Mouse (Mus musculus): Measurements from ENCODE around the gene Cort.

Gene Cort

DNA sequence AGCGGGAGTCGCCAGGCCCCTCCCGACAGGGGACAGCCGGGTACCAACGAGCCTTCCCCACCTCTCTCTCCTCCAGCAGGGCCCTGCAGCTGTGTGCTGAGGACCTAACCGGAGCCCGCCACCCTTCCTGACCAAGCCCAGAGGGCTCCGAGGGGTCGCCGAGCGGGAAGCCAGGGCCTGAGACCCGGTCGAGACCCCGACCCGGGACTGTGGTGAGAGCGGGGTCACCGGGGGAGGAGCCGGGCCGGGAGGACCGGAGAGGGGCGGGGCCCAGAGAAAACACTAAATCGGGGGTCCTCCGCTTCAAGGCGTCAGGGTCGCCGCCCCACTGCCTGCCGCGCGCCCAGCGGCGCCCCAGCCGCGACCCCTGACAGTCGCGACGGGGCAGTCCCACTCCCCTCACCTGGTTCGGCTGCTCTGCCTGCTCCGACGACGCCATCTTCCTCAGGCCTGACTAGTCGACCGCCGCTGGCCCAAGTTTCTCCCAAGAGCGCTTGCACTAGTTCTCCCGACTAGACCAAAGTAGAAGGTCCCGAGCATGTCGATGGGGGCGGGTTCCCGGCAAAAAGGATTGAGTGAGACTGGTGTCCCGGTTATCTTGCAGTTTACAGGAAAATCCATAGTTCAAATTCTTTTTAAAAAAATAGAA, 27.1 kb downstream of the Cort start, which contains the start of gene Pex14:
Gene Pex14 (minus strand): TSS at position 508 of the 649 bp plus-strand sequence.
- peak; percentile 52 for DNase-seq (ENCODE audit: extremely low spot score, low read depth, low spot score)

DNA sequence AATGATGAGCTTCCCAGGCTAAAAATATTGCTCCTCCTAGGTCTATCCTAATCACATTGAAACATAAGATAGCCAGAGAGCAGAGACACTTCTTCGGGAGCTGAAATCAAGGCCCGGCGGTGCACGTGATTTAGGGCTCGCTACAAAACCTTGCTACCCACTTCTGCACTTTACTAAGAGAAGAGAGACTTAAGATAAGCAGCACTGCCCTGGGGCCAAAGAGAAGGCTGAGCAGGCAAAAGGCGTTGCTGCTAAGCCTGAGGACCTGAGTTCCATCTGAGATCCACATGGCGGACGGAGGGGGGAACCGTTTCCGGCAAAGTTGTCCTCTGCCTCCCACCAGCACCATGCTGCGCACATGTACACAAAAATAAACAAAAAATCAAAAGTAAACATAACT, 28.0 kb downstream of the Cort start:
- no peak for DNase-seq (ENCODE audit: extremely low spot score, low read depth, low spot score)

DNA sequence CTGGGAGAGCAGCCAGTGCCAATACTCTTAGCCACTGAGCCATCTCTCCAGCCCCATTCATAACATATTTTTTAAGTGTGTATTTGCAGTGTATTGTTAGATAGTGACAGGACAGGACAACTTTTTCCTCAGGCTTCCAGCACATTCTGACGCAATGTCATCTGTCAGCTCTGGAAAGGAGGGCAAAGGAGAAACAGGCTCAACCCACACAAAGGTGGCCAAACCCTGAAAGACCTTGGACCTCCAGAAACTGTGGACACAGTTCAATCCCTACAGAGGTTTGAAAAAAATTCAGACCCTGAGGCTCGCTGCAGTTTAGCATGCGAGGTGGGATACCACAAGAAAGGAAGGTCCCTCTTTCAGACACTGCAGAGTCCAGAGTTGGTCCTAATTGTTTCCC, 28.6 kb downstream of the Cort start:
- no peak for DNase-seq (ENCODE audit: extremely low spot score, low read depth, low spot score)

DNA sequence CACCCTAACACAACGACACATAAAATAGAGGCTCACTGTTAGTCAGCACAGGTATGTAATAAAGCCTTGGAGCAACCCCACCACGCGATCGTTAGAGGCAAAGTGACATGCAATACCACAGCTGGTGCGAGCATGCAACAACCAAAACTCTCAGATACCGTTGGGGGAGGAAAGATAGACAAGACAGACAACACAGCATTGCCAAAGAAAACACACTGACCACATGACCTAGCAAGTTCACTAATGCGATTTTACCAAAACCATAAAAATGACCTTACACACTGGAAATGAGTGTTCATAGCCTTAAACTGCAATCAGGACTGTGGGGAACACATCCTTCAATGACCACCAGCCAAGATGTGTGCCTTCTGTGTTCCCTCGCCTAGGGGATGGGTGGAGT, 35.2 kb downstream of the Cort start:
- no peak for DNase-seq (ENCODE audit: extremely low spot score, low read depth, low spot score)

DNA sequence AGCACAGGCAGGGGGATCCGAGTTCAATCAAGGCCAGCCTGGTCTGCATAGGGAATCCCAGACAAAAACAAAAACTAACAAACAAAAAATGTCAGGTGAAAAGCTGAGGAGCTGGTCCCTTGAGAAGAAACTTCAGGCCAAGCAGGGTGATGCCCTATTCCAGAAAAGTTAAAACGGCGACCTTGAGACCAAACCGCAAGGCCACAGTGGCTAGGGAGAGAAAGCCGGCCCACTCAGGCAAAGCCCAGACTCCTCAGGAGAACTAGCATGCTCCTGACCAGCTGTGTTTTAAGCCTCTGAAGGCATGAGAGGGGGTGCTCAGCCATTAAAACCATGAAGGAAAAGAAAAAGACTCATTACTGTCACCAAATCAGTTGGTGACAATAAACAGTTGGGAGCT, 41.2 kb downstream of the Cort start:
- no peak for DNase-seq (ENCODE audit: extremely low spot score, low read depth, low spot score)

DNA sequence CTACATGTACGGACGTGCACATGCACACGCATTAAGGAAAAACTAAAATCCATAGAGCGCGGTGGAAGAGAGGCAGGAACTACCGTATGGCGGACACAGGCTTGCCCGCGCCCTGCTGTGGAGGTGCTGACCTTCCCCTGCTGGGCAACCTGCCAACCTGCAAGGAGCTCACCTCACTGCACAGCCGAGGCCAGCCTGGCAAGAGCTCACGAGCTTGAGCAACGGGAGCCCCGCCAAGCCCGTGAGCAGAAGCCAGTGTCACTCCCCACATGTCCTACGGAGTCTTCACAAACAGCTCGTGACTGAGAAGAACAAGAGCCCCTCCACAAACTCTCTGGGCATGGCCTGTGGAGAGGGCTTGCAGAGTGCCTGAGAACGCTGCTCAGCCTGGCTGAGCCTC, 45.0 kb downstream of the Cort start:
- DNase-seq (ENCODE audit: extremely low spot score, low read depth, low spot score) = no peak

DNA sequence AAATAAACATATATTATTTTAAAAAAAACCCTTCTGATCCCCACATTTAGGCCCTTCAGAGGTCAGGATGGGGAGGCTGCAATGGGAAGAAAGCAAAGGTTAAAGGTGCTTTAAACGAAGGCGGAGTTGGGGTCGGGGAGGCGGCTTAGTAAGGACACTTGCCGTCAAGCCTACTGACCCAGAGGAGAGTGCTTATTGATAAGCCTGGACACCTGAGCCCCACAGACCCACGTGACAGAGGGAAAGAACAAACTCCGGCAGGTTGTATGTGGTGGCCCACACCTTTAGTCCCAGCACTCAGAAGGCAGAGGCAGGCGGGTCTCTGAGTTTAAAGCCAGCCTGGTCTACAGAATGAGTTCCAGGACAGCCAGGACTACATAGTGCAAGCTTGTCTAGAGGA, 46.5 kb downstream of the Cort start:
- no peak for DNase-seq (ENCODE audit: extremely low spot score, low read depth, low spot score)

DNA sequence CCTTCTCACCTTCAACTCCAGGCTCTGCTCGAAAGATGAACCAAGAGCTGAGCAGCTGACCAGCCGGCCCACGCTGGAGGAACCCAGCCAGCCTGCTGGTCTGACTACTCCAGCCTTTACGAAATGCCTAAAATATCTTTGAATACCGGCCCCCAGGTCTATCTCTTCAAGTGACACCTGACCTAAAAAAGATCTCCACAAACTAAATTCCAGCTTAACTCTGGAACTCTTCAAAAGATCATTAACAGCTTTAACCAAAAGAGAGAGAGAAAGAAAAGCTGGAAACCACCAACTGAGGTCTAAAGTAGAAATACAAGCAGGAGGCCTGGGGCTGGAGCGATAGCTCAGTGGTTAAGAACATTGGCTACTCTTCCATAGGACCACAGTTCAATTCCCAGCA, 46.9 kb downstream of the Cort start:
- no peak for DNase-seq (ENCODE audit: extremely low spot score, low read depth, low spot score)

DNA sequence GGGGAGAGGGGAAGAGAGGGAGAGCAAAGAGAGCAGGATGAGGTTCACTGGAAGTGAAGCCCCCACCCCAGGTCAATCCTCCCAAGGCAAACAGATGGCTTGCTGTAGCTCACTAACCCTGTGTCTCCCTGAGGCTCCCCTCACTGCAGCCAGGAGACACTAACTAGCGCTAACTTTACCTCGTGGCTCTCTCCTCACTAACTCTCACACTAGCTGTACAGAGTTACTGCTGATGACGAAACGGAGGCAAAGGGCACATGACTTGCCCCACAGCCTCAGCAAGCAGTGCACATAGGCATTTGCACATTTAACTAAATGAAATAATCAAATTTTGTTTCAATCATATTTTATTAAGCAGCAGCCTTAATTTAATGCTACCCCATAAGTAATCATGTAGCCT, 48.3 kb downstream of the Cort start:
- no peak for DNase-seq (ENCODE audit: extremely low spot score, low read depth, low spot score)

DNA sequence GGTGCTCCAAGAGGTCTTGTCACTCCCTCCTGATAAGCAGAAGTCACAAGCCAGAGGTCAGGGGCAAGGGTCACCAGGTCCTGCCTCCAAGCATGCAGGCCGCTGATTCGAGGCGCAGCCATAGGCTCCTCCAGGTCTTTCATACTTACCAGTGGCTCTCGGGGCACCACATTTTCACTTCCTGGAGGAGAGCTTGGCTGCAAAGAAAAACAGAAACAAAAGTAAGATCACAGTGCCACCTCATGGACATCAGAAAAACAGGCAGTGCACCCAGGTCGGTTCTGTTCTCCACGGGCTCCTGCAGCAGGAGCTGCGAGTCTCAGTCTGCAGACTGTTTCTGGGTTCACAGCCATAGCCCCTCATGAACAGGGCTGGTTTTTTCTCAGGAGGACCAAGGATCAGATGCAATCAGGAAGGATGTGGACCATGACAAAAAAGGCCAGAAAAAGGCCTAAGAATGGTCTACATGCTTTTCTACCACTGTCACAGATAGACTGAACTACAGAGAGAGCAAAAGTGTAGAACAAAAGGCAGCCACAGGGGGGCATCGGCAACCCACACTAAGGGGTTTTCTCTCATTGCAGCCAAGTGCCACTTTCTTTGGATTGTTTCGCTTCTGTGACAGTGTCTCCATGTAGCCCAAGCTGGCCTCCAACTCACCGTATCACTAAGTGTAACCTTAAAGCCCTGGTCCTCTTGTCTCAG, 50.5 kb downstream of the Cort start:
- peak; percentile 60 for DNase-seq (ENCODE audit: extremely low spot score, low read depth, low spot score)

DNA sequence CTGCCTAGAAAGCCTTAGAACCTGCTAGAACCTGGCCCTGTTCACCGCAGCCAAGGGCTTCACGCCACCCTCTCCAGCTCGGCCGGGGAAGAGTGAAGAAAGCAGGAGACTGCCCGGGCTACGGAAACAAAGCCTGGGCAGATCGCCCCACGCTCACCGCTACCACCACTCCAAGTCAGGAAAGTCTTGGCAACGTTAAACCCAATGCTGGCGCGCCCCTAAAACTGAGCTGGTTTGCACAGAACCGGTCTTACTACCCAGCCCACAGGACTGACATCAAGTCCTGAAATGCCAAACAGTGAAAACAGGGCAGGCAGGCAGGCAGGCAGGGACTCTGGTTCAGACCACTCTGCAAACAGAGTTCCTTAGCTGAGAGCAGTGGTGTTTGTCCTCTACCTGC, 51.5 kb downstream of the Cort start:
- DNase-seq (ENCODE audit: extremely low spot score, low read depth, low spot score) = no peak
